Mouse (Mus musculus): ENCODE measurements around the gene Hsd17b14. TPM values are rescaled to one million over a fixed set of nuclear protein-coding genes. Genes with fewer than 3 reads are reported as not detected.

Gene Hsd17b14
- polyA plus RNA-seq, 1 experiment from 2014 or later = 5.4 TPM

Other genes with a start within 250 kb of the Hsd17b14 start
- 2.3 and 3.9 TPM in 2 replicates for gene Trpm4, start 221.1 kb upstream of the Hsd17b14 start, polyA plus RNA-seq (2014; fragmentation: Nextera tagmentation; extraction: Ambion mirVana)
- 0.12 and 0.30 TPM in 2 replicates for gene Hrc, start 219.6 kb upstream of the Hsd17b14 start, polyA plus RNA-seq (2014; fragmentation: Nextera tagmentation; extraction: Ambion mirVana)
- gene Ppfia3, start 187.9 kb upstream of the Hsd17b14 start, polyA plus RNA-seq (2014; fragmentation: Nextera tagmentation; extraction: Ambion mirVana) = 2.0 and 2.1 TPM in 2 replicates
- 0.35 TPM in 1 of 2 replicates, not detected in the other for gene Lin7b, start 184.3 kb upstream of the Hsd17b14 start, polyA plus RNA-seq (2014; fragmentation: Nextera tagmentation; extraction: Ambion mirVana)
- 51.6 and 64.4 TPM in 2 replicates for gene Snrnp70, start 159.2 kb upstream of the Hsd17b14 start, polyA plus RNA-seq (2014; fragmentation: Nextera tagmentation; extraction: Ambion mirVana)
- gene Kcna7, start 149.2 kb upstream of the Hsd17b14 start, polyA plus RNA-seq (2014; fragmentation: Nextera tagmentation; extraction: Ambion mirVana) = 0.18 TPM in 1 of 2 replicates, not detected in the other
- gene Ntf5, start 141.2 kb upstream of the Hsd17b14 start, polyA plus RNA-seq (2014; fragmentation: Nextera tagmentation; extraction: Ambion mirVana) = 2.0 and 2.5 TPM in 2 replicates
- 0.26 TPM in 1 of 2 replicates, not detected in the other for gene Lhb, start 134.1 kb upstream of the Hsd17b14 start, polyA plus RNA-seq (2014; fragmentation: Nextera tagmentation; extraction: Ambion mirVana)
- gene Gys1, start 120.0 kb upstream of the Hsd17b14 start, polyA plus RNA-seq (2014; fragmentation: Nextera tagmentation; extraction: Ambion mirVana) = 21.4 and 23.7 TPM in 2 replicates
- 240 and 250 TPM in 2 replicates for gene Ruvbl2, start 116.8 kb upstream of the Hsd17b14 start, polyA plus RNA-seq (2014; fragmentation: Nextera tagmentation; extraction: Ambion mirVana)
- 6,297 and 6,318 TPM in 2 replicates for gene Ftl1, start 95.0 kb upstream of the Hsd17b14 start, polyA plus RNA-seq (2014; fragmentation: Nextera tagmentation; extraction: Ambion mirVana)
- 190 and 212 TPM in 2 replicates for gene Bax, start 88.0 kb upstream of the Hsd17b14 start, polyA plus RNA-seq (2014; fragmentation: Nextera tagmentation; extraction: Ambion mirVana)
- 2.3 and 3.2 TPM in 2 replicates for gene Tulp2, start 73.0 kb upstream of the Hsd17b14 start, polyA plus RNA-seq (2014; fragmentation: Nextera tagmentation; extraction: Ambion mirVana)
- gene Gm45808, start 68.1 kb upstream of the Hsd17b14 start, polyA plus RNA-seq (2014; fragmentation: Nextera tagmentation; extraction: Ambion mirVana) = not detected in 2 replicates
- 4.9 and 5.8 TPM in 2 replicates for gene Dhdh, start 66.1 kb upstream of the Hsd17b14 start, polyA plus RNA-seq (2014; fragmentation: Nextera tagmentation; extraction: Ambion mirVana)
- gene Nucb1, start 44.5 kb upstream of the Hsd17b14 start, polyA plus RNA-seq (2014; fragmentation: Nextera tagmentation; extraction: Ambion mirVana) = 149 and 153 TPM in 2 replicates
- gene Ppp1r15a, start 28.6 kb upstream of the Hsd17b14 start, polyA plus RNA-seq (2014; fragmentation: Nextera tagmentation; extraction: Ambion mirVana) = 61.6 and 62.0 TPM in 2 replicates
- 0.64 and 0.89 TPM in 2 replicates for gene Plekha4, start 28.6 kb upstream of the Hsd17b14 start, polyA plus RNA-seq (2014; fragmentation: Nextera tagmentation; extraction: Ambion mirVana)
- 84.7 and 90.1 TPM in 2 replicates for gene Bcat2, start 15.3 kb downstream of the Hsd17b14 start, polyA plus RNA-seq (2014; fragmentation: Nextera tagmentation; extraction: Ambion mirVana)
- 0.23 TPM in 1 of 2 replicates, not detected in the other for gene Fgf21, start 60.6 kb downstream of the Hsd17b14 start, polyA plus RNA-seq (2014; fragmentation: Nextera tagmentation; extraction: Ambion mirVana)
- not detected in 2 replicates for gene Fut1, start 62.4 kb downstream of the Hsd17b14 start, polyA plus RNA-seq (2014; fragmentation: Nextera tagmentation; extraction: Ambion mirVana)
- gene Izumo1, start 66.9 kb downstream of the Hsd17b14 start, polyA plus RNA-seq (2014; fragmentation: Nextera tagmentation; extraction: Ambion mirVana) = 0.21 and 0.22 TPM in 2 replicates
- 8.0 and 9.3 TPM in 2 replicates for gene Rasip1, start 72.6 kb downstream of the Hsd17b14 start, polyA plus RNA-seq (2014; fragmentation: Nextera tagmentation; extraction: Ambion mirVana)
- 0.69 and 0.73 TPM in 2 replicates for gene Mamstr, start 85.1 kb downstream of the Hsd17b14 start, polyA plus RNA-seq (2014; fragmentation: Nextera tagmentation; extraction: Ambion mirVana)
- 0.08 TPM in 1 of 2 replicates, not detected in the other for gene Fut2, start 111.5 kb downstream of the Hsd17b14 start, polyA plus RNA-seq (2014; fragmentation: Nextera tagmentation; extraction: Ambion mirVana)
- 0.23 TPM in 1 of 2 replicates, not detected in the other for gene Ntn5, start 129.1 kb downstream of the Hsd17b14 start, polyA plus RNA-seq (2014; fragmentation: Nextera tagmentation; extraction: Ambion mirVana)
- gene Sec1, start 139.5 kb downstream of the Hsd17b14 start, polyA plus RNA-seq (2014; fragmentation: Nextera tagmentation; extraction: Ambion mirVana) = 0.30 and 0.33 TPM in 2 replicates
- gene Car11, start 144.9 kb downstream of the Hsd17b14 start, polyA plus RNA-seq (2014; fragmentation: Nextera tagmentation; extraction: Ambion mirVana) = 1.0 and 1.2 TPM in 2 replicates
- 1.8 and 1.9 TPM in 2 replicates for gene Dbp, start 150.2 kb downstream of the Hsd17b14 start, polyA plus RNA-seq (2014; fragmentation: Nextera tagmentation; extraction: Ambion mirVana)
- 1,405 and 1,469 TPM in 2 replicates for gene Rpl18, start 160.6 kb downstream of the Hsd17b14 start, polyA plus RNA-seq (2014; fragmentation: Nextera tagmentation; extraction: Ambion mirVana)
- gene Sphk2, start 163.1 kb downstream of the Hsd17b14 start, polyA plus RNA-seq (2014; fragmentation: Nextera tagmentation; extraction: Ambion mirVana) = 24.2 and 25.6 TPM in 2 replicates
- gene Fam83e, start 166.3 kb downstream of the Hsd17b14 start, polyA plus RNA-seq (2014; fragmentation: Nextera tagmentation; extraction: Ambion mirVana) = 0.77 and 1.1 TPM in 2 replicates
- not detected in 2 replicates for gene Spaca4, start 170.9 kb downstream of the Hsd17b14 start, polyA plus RNA-seq (2014; fragmentation: Nextera tagmentation; extraction: Ambion mirVana)
- 0.30 and 0.45 TPM in 2 replicates for gene Lmtk3, start 228.8 kb downstream of the Hsd17b14 start, polyA plus RNA-seq (2014; fragmentation: Nextera tagmentation; extraction: Ambion mirVana)
- 0.65 and 0.70 TPM in 2 replicates for gene Sult2b1, start 229.8 kb downstream of the Hsd17b14 start, polyA plus RNA-seq (2014; fragmentation: Nextera tagmentation; extraction: Ambion mirVana)